Mouse (Mus musculus) lung, embryonic 15.5 days (tissue): Measurements from ENCODE around the gene Slc2a2. TPM values are rescaled to one million over a fixed set of nuclear protein-coding genes. Genes with fewer than 3 reads are reported as not detected.

Experiments used
- ATAC-seq: fragments of 200-750 bp; cut with Nextera tagmentation; 2 replicates; pipeline ENCODE4 v1.8.0; 2017; ENCODE audit warnings: moderate number of reproducible peaks, borderline replicate concordance; ENCODE audit not compliant: low FRiP score, low TSS enrichment; ENCODE audit errors: extremely low read depth
- H3K27ac ChIP-seq: fragments of 300-500 bp; sonication (generic); 2 replicates; pipeline ENCODE4 v1.5.1; 2015; ENCODE audit warnings: moderate library complexity, mild to moderate bottlenecking, inconsistent platforms
- H3K27me3 ChIP-seq: fragments of 300-500 bp; sonication (generic); 2 replicates; pipeline ENCODE4 v1.6.1; 2015; ENCODE audit warnings: inconsistent platforms
- H3K36me3 ChIP-seq: fragments of 300-500 bp; sonication (generic); 2 replicates; pipeline ENCODE4 v1.6.1; 2015; ENCODE audit warnings: inconsistent platforms
- H3K4me1 ChIP-seq: fragments of 300-500 bp; sonication (generic); 2 replicates; pipeline ENCODE4 v1.6.1; 2015; ENCODE audit warnings: inconsistent platforms
- H3K4me2 ChIP-seq: fragments of 300-500 bp; sonication (generic); 2 replicates; pipeline ENCODE4 v1.6.1; 2015; ENCODE audit warnings: inconsistent platforms, mild to moderate bottlenecking, moderate library complexity
- H3K4me3 ChIP-seq: fragments of 300-500 bp; sonication (generic); 2 replicates; pipeline ENCODE4 v1.5.1; 2015; ENCODE audit warnings: mild to moderate bottlenecking, inconsistent platforms
- H3K9ac ChIP-seq: fragments of 300-500 bp; sonication (generic); 2 replicates; pipeline ENCODE4 v1.6.1; 2015; ENCODE audit warnings: inconsistent platforms
- H3K9me3 ChIP-seq: fragments of 300-500 bp; sonication (generic); 2 replicates; pipeline ENCODE4 v1.6.1; 2016; ENCODE audit warnings: inconsistent platforms
- WGBS: fragments of 180-500 bp; shearing (Covaris S2); methylation state at CpG from one replicate; pipeline ENCODE4 v1.1.7; 2015; 5-methylcytosine and 5-hydroxymethylcytosine counted together
- polyA plus RNA-seq: library from polyadenylated mRNA; unstranded; fragments of >200 nt; fragmentation: Nextera tagmentation; extraction: Ambion mirVana; gene quantifications from 2 replicates; pipeline ENCODE4 v1.2.1, GENCODE M21; 2015

Slc2a2 gene
- polyA plus RNA-seq, 1 experiment from 2014 or later: 0.12 TPM

GRCm38 (mm10) chr3:28775958-28776357, 78.3 kb downstream of the Slc2a2 start:
- Histone ChIP-seq H3K9ac (no peak overlapping the region), H3K9me3 (no peaks in the 10 kb centered on the region), H3K4me2 (no peak overlapping the region), H3K4me1 (peaks cover 5% of the 10 kb centered on the region; the same call in 1 of the 2 replicates), H3K36me3 (no peaks in the 10 kb centered on the region), H3K27ac (no peak overlapping the region), H3K27me3 (no peaks in the 10 kb centered on the region), H3K4me3 (no peak overlapping the region)
- 67% methylated on average over 1 of the region's 1 CpGs for WGBS
- peak; percentile 45; the same call in 1 of the 2 replicates for ATAC-seq

GRCm38 (mm10) chr3:28776491-28776890, 78.8 kb downstream of the Slc2a2 start:
- Histone ChIP-seq H3K4me1 (peaks cover 6% of the 10 kb centered on the region; the same call in 1 of the 2 replicates), H3K27ac (no peak overlapping the region), H3K4me2 (no peak overlapping the region), H3K4me3 (no peak overlapping the region), H3K9me3 (no peaks in the 10 kb centered on the region), H3K27me3 (no peaks in the 10 kb centered on the region), H3K9ac (no peak overlapping the region), H3K36me3 (no peaks in the 10 kb centered on the region)
- no peak for ATAC-seq
- 87% methylated on average over 1 of the region's 1 CpGs for WGBS

- H3K4me3 ChIP-seq: peak overlapping the region; percentile 73
- peaks cover 10% of the 10 kb centered on the region; the same call in 1 of the 2 replicates for H3K4me1 ChIP-seq
- peak; percentile 9; the same call in 1 of the 2 replicates for ATAC-seq
- H3K27ac ChIP-seq: no peak overlapping the region
- 72% methylated on average over 9 of the region's 9 CpGs for WGBS
- no peaks in the 10 kb centered on the region for H3K27me3 ChIP-seq
- H3K9ac ChIP-seq: no peak overlapping the region
- H3K4me2 ChIP-seq: peak overlapping the region; percentile 99
- no peaks in the 10 kb centered on the region for H3K9me3 ChIP-seq
- no peaks in the 10 kb centered on the region for H3K36me3 ChIP-seq
These were observed 82.8 kb downstream of the Slc2a2 start for GRCm38 (mm10) chr3:28780511-28780910.

Other genes with a start within 250 kb of the Slc2a2 start
- 9.5 and 10.0 TPM in 2 replicates for gene Eif5a2, start 83.4 kb downstream of the Slc2a2 start, polyA plus RNA-seq
- 351 and 383 TPM in 2 replicates for gene Rpl22l1, start 107.5 kb downstream of the Slc2a2 start, polyA plus RNA-seq
- gene Gm1527, start 194.7 kb downstream of the Slc2a2 start, polyA plus RNA-seq: not detected in 2 replicates